Mouse (Mus musculus) layer of hippocampus, adult 9-10 months (tissue): ENCODE data around the gene Mcee.

Experiments
- DNase-seq: peaks from one replicate; pipeline ENCODE4 v3.0.0; 2022; ENCODE audit warnings: low spot score

Gene Mcee

GRCm38 (mm10) chr7:64392122-64392818 is at the start of gene Mcee, which contains the start of gene Mphosph10:
TSS of gene Mcee (plus strand) at chr7:64392607.
TSS of gene Mphosph10 (minus strand) at chr7:64392268.
- peak; percentile 80 for DNase-seq

- DNase-seq: no peak
Measured at GRCm38 (mm10) chr7:64347813-64348212, 44.6 kb upstream of the Mcee start.

GRCm38 (mm10) chr7:64349147-64349861 is 43.1 kb upstream of the Mcee start:
- peak; percentile 29 for DNase-seq

GRCm38 (mm10) chr7:64351087-64351486 is 41.3 kb upstream of the Mcee start:
- DNase-seq: peak; percentile 46

- DNase-seq: no peak
Measured at GRCm38 (mm10) chr7:64354206-64354605, 38.2 kb upstream of the Mcee start.

GRCm38 (mm10) chr7:64356661-64357060 is 35.7 kb upstream of the Mcee start:
- DNase-seq: no peak

GRCm38 (mm10) chr7:64357405-64357804 is 35.0 kb upstream of the Mcee start:
- DNase-seq: peak; percentile 38

- DNase-seq: no peak
Measured at GRCm38 (mm10) chr7:64358666-64359065, 33.7 kb upstream of the Mcee start.

GRCm38 (mm10) chr7:64359943-64360585 is 32.3 kb upstream of the Mcee start:
- DNase-seq: no peak

GRCm38 (mm10) chr7:64360586-64360945 is 31.8 kb upstream of the Mcee start:
- DNase-seq: peak; percentile 27

GRCm38 (mm10) chr7:64365863-64366262 is 26.5 kb upstream of the Mcee start:
- DNase-seq: no peak

GRCm38 (mm10) chr7:64369841-64370240 is 22.6 kb upstream of the Mcee start:
- DNase-seq: no peak

- DNase-seq: no peak
Measured at GRCm38 (mm10) chr7:64371940-64372878, 20.2 kb upstream of the Mcee start.

- DNase-seq: no peak
Measured at GRCm38 (mm10) chr7:64373147-64373829, 19.1 kb upstream of the Mcee start.

GRCm38 (mm10) chr7:64373830-64374562 is 18.4 kb upstream of the Mcee start, which contains the start of gene Fan1:
TSS of gene Fan1 (minus strand) at chr7:64374095.
- DNase-seq: peak; percentile 64

GRCm38 (mm10) chr7:64391479-64391878 is 928 bp upstream of the Mcee start:
- DNase-seq: no peak

GRCm38 (mm10) chr7:64392819-64393151 is 378 bp downstream of the Mcee start:
- no peak for DNase-seq

GRCm38 (mm10) chr7:64400725-64401124 is 8.3 kb downstream of the Mcee start:
- no peak for DNase-seq

GRCm38 (mm10) chr7:64402452-64402851 is 10.0 kb downstream of the Mcee start:
- no peak for DNase-seq

GRCm38 (mm10) chr7:64403989-64404388 is 11.6 kb downstream of the Mcee start:
- DNase-seq: no peak

- no peak for DNase-seq
Measured at GRCm38 (mm10) chr7:64424861-64425260, 32.5 kb downstream of the Mcee start.
